Mouse (Mus musculus): ENCODE measurements around the gene Havcr2. TPM values are rescaled to one million over a fixed set of nuclear protein-coding genes. Genes with fewer than 3 reads are reported as not detected.

Havcr2 gene
- total and polyA plus RNA-seq, 3 experiments: 1.3 to 2.1 TPM; not detected in 1

DNA sequence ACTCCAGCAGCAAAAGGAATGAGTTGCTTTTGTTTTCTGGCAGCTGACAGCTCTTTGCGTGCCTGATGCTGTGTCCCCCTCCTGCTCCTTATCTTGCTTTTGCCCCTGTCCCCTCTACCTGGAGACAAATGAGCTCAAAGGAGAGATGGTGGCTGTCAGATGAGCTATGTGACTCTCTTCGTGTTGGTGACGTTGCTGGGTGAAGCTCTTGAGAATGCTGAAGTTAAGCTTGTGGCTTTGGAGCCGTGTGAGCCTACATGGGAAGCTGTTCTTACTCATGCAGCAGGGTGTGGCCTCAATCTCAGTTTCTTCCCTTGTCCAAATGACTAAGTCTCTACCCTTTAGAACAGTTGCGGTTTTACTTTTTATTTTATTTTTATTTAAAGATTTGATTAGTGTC, 7.2 kb downstream of the Havcr2 start:
- Histone ChIP-seq H3K9me3 (replicated peaks; ENCODE audit: insufficient read depth, low read length) (no peaks in the 10 kb centered on the region), H3K4me3 (ENCODE audit: control insufficient read depth in 1 of 2, insufficient read depth in 1 of 2, low read depth in 2 of 2, low read length in 2 of 2) (no peak overlapping the region), H3K79me2 (ENCODE audit: control insufficient read depth, insufficient read depth, low read length, poor library complexity) (no peaks in the 10 kb centered on the region), H3K36me3 (ENCODE audit: control insufficient read depth in 1 of 2, insufficient read depth in 2 of 2, low read length in 2 of 2) (peaks cover 0 to 2% of the 10 kb centered on the region in 2 experiments; a peak in 1 of 4 replicates), H3K9ac (ENCODE audit: control insufficient read depth, low read depth, low read length, poor library complexity, severe bottlenecking) (no peak overlapping the region), H3K27ac (ENCODE audit: control insufficient read depth, low read depth, low read length) (no peak overlapping the region), H3K27me3 (ENCODE audit: control insufficient read depth in 1 of 2, insufficient read depth in 2 of 2, low read length in 2 of 2) (no peaks in the 10 kb centered on the region), H3K4me1 (ENCODE audit: control insufficient read depth in 1 of 2, insufficient read depth in 2 of 2, low read length in 2 of 2) (peaks cover 5 to 9% of the 10 kb centered on the region in 2 experiments; a peak in 3 of 4 replicates)
- no peak for DNase-seq (ENCODE audit: low read depth, low spot score)
- no peak for TF ChIP-seq CTCF (IDR thresholded peaks at IDR 0.05 in 2 of 3, conservative IDR thresholded peaks at IDR 0.05 in 1 of 3; ENCODE audit: control insufficient read depth in 1 of 3, insufficient read depth in 1 of 3, low read depth in 2 of 3, low read length in 3 of 3, poor library complexity in 1 of 3, severe bottlenecking in 1 of 3)
- no peak for TF ChIP-seq KAT2A (conservative IDR thresholded peaks at IDR 0.05; ENCODE audit: low read depth, low read length)

DNA sequence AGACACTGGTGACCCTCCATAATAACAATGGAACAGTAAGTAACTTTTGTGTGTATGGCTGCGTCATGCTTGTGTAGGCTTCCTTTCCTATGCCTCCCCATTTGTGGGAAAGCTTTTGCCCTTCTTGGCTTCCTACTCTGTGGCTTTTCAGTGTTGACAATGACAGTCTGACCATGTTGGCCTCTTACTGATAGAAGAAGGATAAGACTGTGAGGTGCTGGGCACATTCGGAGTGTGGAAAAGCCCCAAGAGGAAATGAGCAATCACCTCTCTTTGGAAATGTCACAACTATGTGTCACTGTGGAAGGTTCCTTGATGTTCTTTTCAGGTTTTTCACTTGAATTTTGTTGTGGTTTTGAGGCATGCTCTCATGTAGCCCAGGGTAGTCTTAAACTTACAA, 12.1 kb downstream of the Havcr2 start:
- no peaks in the 10 kb centered on the region; a peak in 1 of 4 replicates for H3K4me1 ChIP-seq (ENCODE audit: control insufficient read depth in 1 of 2, insufficient read depth in 2 of 2, low read length in 2 of 2)
- TF ChIP-seq MXI1 (IDR thresholded peaks at IDR 0.05; ENCODE audit: low read depth, low read length) (no peak), HCFC1 (IDR thresholded peaks at IDR 0.05; ENCODE audit: low read depth, low read length) (no peak), ELF1 (IDR thresholded peaks at IDR 0.05; ENCODE audit: low read depth, low read length) (no peak), EP300 (IDR thresholded peaks at IDR 0.05; ENCODE audit: low read depth in 1 of 2, low read length in 2 of 2) (no peak), NELFE (IDR thresholded peaks at IDR 0.05; ENCODE audit: low read depth, low read length) (no peak), USF2 (IDR thresholded peaks at IDR 0.05; ENCODE audit: borderline replicate concordance in 1 of 2, insufficient read depth in 1 of 2, low read depth in 1 of 2, low read length in 2 of 2) (no peak), CHD1 (IDR thresholded peaks at IDR 0.05; ENCODE audit: low read depth, low read length) (no peak), UBTF (IDR thresholded peaks at IDR 0.05; ENCODE audit: borderline replicate concordance, insufficient read depth, low read depth, low read length) (no peak), SIN3A (IDR thresholded peaks at IDR 0.05; ENCODE audit: low read length) (no peak), ZNF384 (IDR thresholded peaks at IDR 0.05; ENCODE audit: low read depth, low read length) (no peak), POLR2AphosphoS2 (IDR thresholded peaks at IDR 0.05; ENCODE audit: low read length) (no peak), KAT2A (conservative IDR thresholded peaks at IDR 0.05; ENCODE audit: low read depth, low read length) (no peak), MAX (IDR thresholded peaks at IDR 0.05; ENCODE audit: low read length) (no peak), MAFK (IDR thresholded peaks at IDR 0.05; ENCODE audit: borderline replicate concordance, low read depth, low read length) (no peak), GABPA (IDR thresholded peaks at IDR 0.05; ENCODE audit: low read depth, low read length) (no peak), GATA1 (IDR thresholded peaks at IDR 0.05; ENCODE audit: low read depth, low read length) (no peak), ETS1 (IDR thresholded peaks at IDR 0.05; ENCODE audit: low read depth, low read length) (no peak), MYB (IDR thresholded peaks at IDR 0.05; ENCODE audit: low read depth, low read length) (no peak), ZC3H11A (IDR thresholded peaks at IDR 0.05; ENCODE audit: low read depth, low read length) (no peak)
- no peak overlapping the region for H3K9ac ChIP-seq (ENCODE audit: control insufficient read depth, low read depth, low read length, poor library complexity, severe bottlenecking)
- no peaks in the 10 kb centered on the region for H3K27me3 ChIP-seq (ENCODE audit: control insufficient read depth in 1 of 2, insufficient read depth in 2 of 2, low read length in 2 of 2)
- H3K36me3 ChIP-seq (ENCODE audit: control insufficient read depth in 1 of 2, insufficient read depth in 2 of 2, low read length in 2 of 2): no peaks in the 10 kb centered on the region
- H3K9me3 ChIP-seq (replicated peaks; ENCODE audit: insufficient read depth, low read length): no peaks in the 10 kb centered on the region
- no peaks in the 10 kb centered on the region for H3K79me2 ChIP-seq (ENCODE audit: control insufficient read depth, insufficient read depth, low read length, poor library complexity)
- DNase-seq (ENCODE audit: low read depth, low spot score): no peak
- H3K4me3 ChIP-seq (ENCODE audit: control insufficient read depth in 1 of 2, insufficient read depth in 1 of 2, low read depth in 2 of 2, low read length in 2 of 2): no peak overlapping the region
- H3K27ac ChIP-seq (ENCODE audit: control insufficient read depth, low read depth, low read length): no peak overlapping the region
